Mouse (Mus musculus): Measurements from ENCODE around the gene E030018B13Rik. TPM values are rescaled to one million over a fixed set of nuclear protein-coding genes. Genes with fewer than 3 reads are reported as not detected.

The E030018B13Rik gene
- total and polyA plus RNA-seq, 3 experiments, result 0.07 TPM; not detected in 2

DNA sequence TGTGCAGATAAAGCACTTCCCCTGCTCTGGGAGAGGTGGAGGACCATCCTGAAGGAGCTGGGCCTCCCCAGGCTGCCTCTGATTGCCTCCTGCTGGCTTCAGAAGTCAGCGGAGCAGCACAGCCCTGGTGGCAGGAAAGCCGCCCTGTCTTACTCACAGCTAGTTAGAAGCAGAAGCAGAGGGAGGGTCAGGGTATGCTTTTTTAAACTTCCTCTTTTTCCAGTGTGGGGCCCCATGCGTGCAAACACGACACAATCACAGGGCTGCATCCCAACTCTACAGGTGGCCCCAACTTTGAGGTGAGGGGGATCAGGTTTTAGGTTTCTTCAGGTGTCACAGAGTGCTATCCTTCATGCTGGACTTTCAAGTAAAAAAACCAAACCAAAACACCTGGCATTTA, 5.7 kb upstream of the E030018B13Rik start (continued):
- TF ChIP-seq CHD1 (IDR thresholded peaks at IDR 0.05; ENCODE audit: low read depth, low read length) (no peak), EP300 (IDR thresholded peaks at IDR 0.05; ENCODE audit: low read depth in 1 of 2, low read length in 2 of 2) (peak; percentile 57 to 69)

DNA sequence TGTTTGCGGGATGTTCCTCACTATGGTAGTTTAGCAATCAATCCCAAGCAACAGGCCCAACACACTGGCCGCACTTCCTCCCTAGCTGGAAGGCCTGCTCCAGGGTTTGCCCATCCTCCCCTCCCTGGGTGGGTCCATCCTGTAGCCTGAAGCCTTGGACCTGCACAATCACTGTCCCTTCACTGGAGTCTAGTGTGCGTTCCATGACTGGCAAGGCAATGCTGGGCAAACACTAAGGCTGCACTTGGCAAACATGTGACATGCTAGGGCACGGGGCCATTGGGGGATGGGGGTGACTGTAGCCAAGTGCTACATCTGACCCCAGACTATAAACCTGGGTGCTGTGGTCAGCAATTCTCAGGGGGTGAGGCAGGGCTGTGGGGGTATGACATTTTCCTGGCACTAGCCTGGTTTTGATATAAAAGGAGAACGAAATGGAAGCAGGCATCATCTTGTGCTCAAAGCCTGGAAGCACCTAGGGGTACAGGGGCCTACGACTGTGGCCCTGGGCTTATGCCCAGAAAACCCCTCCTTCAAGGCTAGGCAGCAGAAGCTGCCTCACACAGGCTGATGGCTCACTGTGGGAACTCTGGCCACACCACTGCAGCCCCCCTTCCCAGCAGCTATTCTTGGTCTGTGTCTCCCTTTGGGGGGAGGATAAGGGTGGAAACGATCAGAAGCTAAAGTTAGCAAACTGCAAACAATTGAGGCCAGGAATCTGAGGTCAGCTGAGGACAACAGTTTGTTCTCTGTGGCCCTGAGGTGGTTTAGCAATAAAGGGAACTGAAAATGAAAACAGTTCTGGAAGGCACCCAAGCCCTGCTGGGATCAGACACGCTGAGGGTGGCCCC, 5.0 kb upstream of the E030018B13Rik start:
- DNase-seq (ENCODE audit: low read depth, low spot score), result peak; percentile 83
- no peaks in the 10 kb centered on the region for H3K27me3 ChIP-seq (ENCODE audit: control insufficient read depth in 1 of 2, insufficient read depth in 2 of 2, low read length in 2 of 2)
- peaks cover 21 to 56% of the 10 kb centered on the region in 2 experiments for H3K4me1 ChIP-seq (ENCODE audit: control insufficient read depth in 1 of 2, insufficient read depth in 2 of 2, low read length in 2 of 2)
- peaks cover 0 to 49% of the 10 kb centered on the region in 2 experiments; a peak in 2 of 4 replicates for H3K36me3 ChIP-seq (ENCODE audit: control insufficient read depth in 1 of 2, insufficient read depth in 2 of 2, low read length in 2 of 2)
- H3K4me3 ChIP-seq (ENCODE audit: control insufficient read depth in 1 of 2, insufficient read depth in 1 of 2, low read depth in 2 of 2, low read length in 2 of 2), result peak overlapping the region; percentile 24 to 49; a peak in 3 of 4 replicates
- H3K9ac ChIP-seq (ENCODE audit: control insufficient read depth, low read depth, low read length, poor library complexity, severe bottlenecking), result peak overlapping the region; percentile 56
- peaks cover 39% of the 10 kb centered on the region for H3K79me2 ChIP-seq (ENCODE audit: control insufficient read depth, insufficient read depth, low read length, poor library complexity)
- H3K27ac ChIP-seq (ENCODE audit: control insufficient read depth, low read depth, low read length), result peak overlapping the region; percentile 85
- no peaks in the 10 kb centered on the region for H3K9me3 ChIP-seq (replicated peaks; ENCODE audit: insufficient read depth, low read length)
- TF ChIP-seq POLR2A (IDR thresholded peaks at IDR 0.05; ENCODE audit: control insufficient read depth in 1 of 2, insufficient read depth in 1 of 2, low read depth in 1 of 2, low read length in 2 of 2, poor library complexity in 1 of 2) (no peak), ETS1 (IDR thresholded peaks at IDR 0.05; ENCODE audit: low read depth, low read length) (peak; percentile 91), ELF1 (IDR thresholded peaks at IDR 0.05; ENCODE audit: low read depth, low read length) (no peak), E2F4 (IDR thresholded peaks at IDR 0.05; ENCODE audit: borderline replicate concordance, low read depth, low read length) (no peak), MEF2A (IDR thresholded peaks at IDR 0.05; ENCODE audit: extremely low read depth, insufficient replicate concordance, low read depth, low read length, poor library complexity, severe bottlenecking) (peak; percentile 95), MYB (IDR thresholded peaks at IDR 0.05; ENCODE audit: low read depth, low read length) (peak; percentile 72), ZNF384 (IDR thresholded peaks at IDR 0.05; ENCODE audit: low read depth, low read length) (no peak), NRF1 (IDR thresholded peaks at IDR 0.05; ENCODE audit: insufficient read depth, low read depth, low read length, poor library complexity, severe bottlenecking) (no peak), ZKSCAN1 (IDR thresholded peaks at IDR 0.05; ENCODE audit: low read depth, low read length) (no peak), ZMIZ1 (IDR thresholded peaks at IDR 0.05; ENCODE audit: low read depth, low read length) (no peak; the same call in 1 of the 2 replicates), BHLHE40 (IDR thresholded peaks at IDR 0.05; ENCODE audit: borderline replicate concordance, low read depth, low read length) (peak; percentile 24; the same call in 1 of the 2 replicates), MYC (IDR thresholded peaks at IDR 0.05; ENCODE audit: low read depth, low read length) (peak; percentile 46; the same call in 1 of the 2 replicates), USF1 (IDR thresholded peaks at IDR 0.05; ENCODE audit: low read depth, low read length) (peak; percentile 43; the same call in 1 of the 2 replicates), RAD21 (IDR thresholded peaks at IDR 0.05; ENCODE audit: low read depth, low read length) (no peak), MAZ (IDR thresholded peaks at IDR 0.05; ENCODE audit: low read depth, low read length) (peak; percentile 86), TCF12 (IDR thresholded peaks at IDR 0.05; ENCODE audit: low read depth, low read length) (peak; percentile 74), MAFK (IDR thresholded peaks at IDR 0.05; ENCODE audit: borderline replicate concordance, low read depth, low read length) (no peak), CTCF (IDR thresholded peaks at IDR 0.05 in 2 of 3, conservative IDR thresholded peaks at IDR 0.05 in 1 of 3; ENCODE audit: control insufficient read depth in 1 of 3, insufficient read depth in 1 of 3, low read depth in 2 of 3, low read length in 3 of 3, poor library complexity in 1 of 3, severe bottlenecking in 1 of 3) (no peak), ZC3H11A (IDR thresholded peaks at IDR 0.05; ENCODE audit: low read depth, low read length) (no peak), JUND (IDR thresholded peaks at IDR 0.05; ENCODE audit: low read depth, low read length) (no peak), UBTF (IDR thresholded peaks at IDR 0.05; ENCODE audit: borderline replicate concordance, insufficient read depth, low read depth, low read length) (no peak), MXI1 (IDR thresholded peaks at IDR 0.05; ENCODE audit: low read depth, low read length) (peak; percentile 49; the same call in 1 of the 2 replicates), USF2 (IDR thresholded peaks at IDR 0.05; ENCODE audit: borderline replicate concordance in 1 of 2, insufficient read depth in 1 of 2, low read depth in 1 of 2, low read length in 2 of 2) (no peak), TAL1 (IDR thresholded peaks at IDR 0.05; ENCODE audit: low read length) (peak; percentile 24; the same call in 1 of the 2 replicates), RCOR1 (IDR thresholded peaks at IDR 0.05; ENCODE audit: low read depth, low read length) (no peak), CHD2 (IDR thresholded peaks at IDR 0.05; ENCODE audit: low read length) (no peak), EP300 (IDR thresholded peaks at IDR 0.05; ENCODE audit: low read depth in 1 of 2, low read length in 2 of 2) (peak; percentile 70 to 83), GABPA (IDR thresholded peaks at IDR 0.05; ENCODE audit: low read depth, low read length) (peak; percentile 31; the same call in 1 of the 2 replicates), POLR2AphosphoS5 (IDR thresholded peaks at IDR 0.05; ENCODE audit: borderline replicate concordance, low read depth, low read length) (no peak), TBP (IDR thresholded peaks at IDR 0.05; ENCODE audit: low read depth, low read length) (no peak), KAT2A (conservative IDR thresholded peaks at IDR 0.05; ENCODE audit: low read depth, low read length) (no peak)

All from MEL (cell line).